Mouse (Mus musculus) lung, postnatal 0 days (tissue): Measurements from ENCODE around the gene Il18.

Experiments
- CTCF ChIP-seq: IDR thresholded peaks from 2 replicates; pipeline ENCODE4 v1.5.1; 2016; ENCODE audit warnings: antibody characterized with exemption, mild to moderate bottlenecking
- EP300 ChIP-seq: IDR thresholded peaks from 2 replicates; pipeline ENCODE4 v1.6.1; 2016; ENCODE audit warnings: antibody characterized with exemption, mild to moderate bottlenecking, control low read depth

DNA sequence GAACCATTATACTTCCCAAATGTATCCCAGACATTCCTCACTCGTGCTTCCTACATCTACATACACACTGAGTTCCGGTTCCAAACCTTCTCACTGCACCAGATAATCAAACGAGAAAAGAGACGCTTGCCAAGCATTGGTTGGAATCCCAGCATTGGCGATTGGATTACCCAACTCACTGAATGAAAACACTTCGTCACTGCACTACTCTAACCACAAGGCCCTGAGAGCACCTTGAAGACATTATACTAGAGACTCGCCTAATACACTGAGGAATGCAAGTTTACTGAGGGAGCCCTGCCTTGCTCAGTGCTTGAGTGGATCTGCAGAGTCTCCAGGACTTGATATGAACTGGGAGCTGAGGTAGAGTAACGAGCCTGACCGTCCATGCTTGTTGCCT is 12.2 kb upstream of the Il18 start:
- TF ChIP-seq CTCF (no peak), EP300 (no peak)
